Mouse (Mus musculus): ENCODE measurements around the gene Sugp1.
"Not testable (repeated sequence)": the region's sequence is repeated elsewhere in the genome, so short reads cannot be mapped to it uniquely, and the experiment has no call there.

The Sugp1 gene

DNA sequence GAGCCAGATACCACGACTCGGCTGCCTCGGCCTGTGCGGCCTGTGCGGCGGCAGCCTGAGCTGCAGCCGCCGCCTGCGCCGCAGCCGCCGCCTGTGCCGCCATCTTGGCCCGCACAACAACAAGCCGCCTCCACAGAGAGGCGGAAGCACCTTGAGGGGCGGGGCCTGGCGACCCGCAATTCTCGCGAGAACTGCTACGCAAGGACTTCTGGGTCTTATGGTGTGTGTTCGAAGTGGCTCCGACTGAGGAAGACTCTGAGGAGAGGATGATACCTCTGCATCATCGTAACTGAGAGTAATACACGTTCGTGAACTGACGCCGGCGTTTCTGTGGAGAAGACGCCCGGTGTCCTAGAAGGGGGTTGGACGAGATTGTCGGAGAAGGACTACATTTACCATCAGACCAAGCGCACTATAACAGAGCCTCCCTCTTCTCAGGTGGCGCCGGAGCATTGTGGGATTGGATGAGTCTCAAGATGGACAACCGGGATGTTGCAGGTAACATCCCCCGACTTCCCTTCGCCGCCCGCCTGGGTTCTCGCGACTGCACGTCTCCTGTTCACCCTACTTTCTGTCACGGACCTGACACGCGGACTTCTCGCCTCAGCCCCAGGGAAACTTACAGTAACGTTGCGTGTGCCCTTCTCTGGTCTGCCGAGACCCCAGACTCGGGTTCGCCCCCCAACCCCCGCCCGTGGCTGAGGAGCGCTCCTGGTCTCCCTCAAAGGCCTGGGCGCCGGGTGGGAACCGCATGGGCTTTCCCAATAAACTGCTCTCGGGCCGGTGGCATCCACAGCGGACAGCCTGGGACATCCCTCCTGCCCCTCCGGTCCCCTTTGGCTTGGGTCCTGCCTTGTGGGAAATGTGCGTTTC, at the start of gene Sugp1, which contains the start of gene Mau2:
Gene Sugp1, plus strand, starts transcription at position 231 of the 873 bp plus-strand sequence.
Gene Mau2, minus strand, starts transcription at position 152 of the 873 bp plus-strand sequence.
- peak; percentile 95 to 97 for DNase-seq (ENCODE audit: low spot score in 2 of 2)

DNA sequence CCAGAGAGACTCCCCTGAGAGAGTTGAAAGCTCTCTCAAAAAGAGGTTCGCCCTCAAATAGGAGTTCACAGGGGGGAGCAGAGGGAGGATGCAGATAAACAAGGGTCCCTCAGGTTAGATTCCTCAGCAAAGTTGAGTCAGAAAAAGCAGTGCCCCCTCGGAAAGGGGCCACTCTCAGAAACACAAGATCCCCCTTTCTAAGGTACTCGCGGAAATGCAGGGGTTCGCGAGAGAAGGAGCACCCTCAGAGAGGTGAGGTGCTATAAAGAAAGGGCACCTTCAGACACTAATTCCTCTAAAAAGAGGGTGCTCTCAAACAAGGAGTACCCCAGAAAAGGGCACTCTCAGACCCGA, 47.2 kb upstream of the Sugp1 start:
- no peak for DNase-seq (ENCODE audit: low spot score in 2 of 2)

DNA sequence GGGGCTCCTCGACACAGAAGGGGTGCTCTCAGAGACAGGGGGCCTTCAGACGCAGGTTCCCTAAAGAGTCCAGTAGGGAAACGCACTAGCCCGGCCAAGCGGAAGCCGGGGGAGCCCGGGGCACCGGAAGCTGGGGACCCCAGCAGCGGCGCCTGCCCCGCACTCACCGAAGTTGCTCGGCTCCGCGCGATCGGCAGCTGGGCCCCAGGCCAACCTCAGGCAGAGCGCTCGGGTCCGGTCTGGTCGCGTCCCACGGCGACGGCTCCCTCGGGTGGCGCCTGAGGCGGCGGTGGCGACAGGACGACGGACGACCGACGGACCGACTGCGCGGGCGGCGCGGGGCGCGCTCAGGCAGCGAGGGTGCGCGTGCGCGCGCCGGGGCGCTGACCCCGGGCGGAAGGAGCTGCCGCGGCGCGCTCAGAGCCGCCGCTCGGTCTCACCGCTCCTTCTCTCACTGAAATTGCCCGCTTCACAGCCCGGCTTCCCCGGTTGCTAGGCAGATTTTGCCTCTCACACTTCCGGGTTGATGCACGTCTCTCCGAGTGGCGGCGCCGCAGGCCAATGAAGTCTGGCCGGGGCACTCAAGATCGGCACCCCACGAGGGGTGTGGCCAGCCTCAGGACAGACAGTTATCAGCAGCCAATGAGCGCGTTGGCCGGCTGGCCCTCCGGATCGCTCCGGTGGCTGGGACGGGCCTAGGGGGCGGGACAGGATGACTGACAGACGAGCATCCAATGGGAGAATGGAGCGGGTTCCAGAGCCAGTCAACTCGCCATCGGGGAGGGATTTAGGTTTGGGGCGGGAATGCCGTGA, 46.6 kb upstream of the Sugp1 start, which contains the start of gene Gatad2a:
Gene Gatad2a, minus strand, starts transcription at position 609 of the 813 bp plus-strand sequence.
- DNase-seq (ENCODE audit: low spot score in 2 of 2), result peak; percentile 100

DNA sequence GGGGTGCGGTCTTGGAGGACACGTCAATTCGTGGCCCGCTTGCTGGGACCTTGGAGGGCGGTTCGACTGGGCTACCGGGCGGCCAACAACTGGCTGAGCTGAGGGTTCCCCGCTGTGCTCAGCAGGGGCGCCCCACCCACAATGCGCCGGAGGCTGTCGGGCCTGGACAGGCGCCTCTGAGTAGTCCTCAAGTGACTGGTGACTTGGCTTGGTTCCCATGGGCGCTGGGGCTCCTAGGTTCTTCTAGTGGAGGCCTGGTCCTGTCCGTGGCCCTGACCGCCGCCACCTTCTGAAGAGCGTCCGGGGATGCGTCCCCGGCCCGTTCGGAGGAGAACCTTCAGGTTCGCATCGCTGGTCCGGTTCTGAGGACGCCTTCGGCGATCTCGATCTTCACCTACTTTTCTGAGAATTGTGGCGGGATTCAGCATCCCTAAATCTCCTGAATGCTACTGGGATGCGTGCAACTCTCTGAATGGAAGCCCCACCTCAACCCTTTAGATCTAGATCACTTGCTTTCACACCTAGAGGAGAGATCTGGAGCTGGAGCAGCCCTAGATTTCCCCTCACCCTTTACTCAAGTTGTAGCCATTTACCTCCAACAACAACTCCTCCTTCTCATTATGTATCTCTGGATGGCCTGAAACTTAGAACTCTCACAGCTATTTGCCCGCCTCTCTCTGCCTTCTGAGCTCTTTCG, 45.9 kb upstream of the Sugp1 start:
- DNase-seq (ENCODE audit: low spot score in 2 of 2), result no peak

- DNase-seq (ENCODE audit: low spot score in 2 of 2), result no peak
Measured at GRCm38 (mm10) chr8:69998706-69999105, 43.9 kb upstream of the Sugp1 start.

DNA sequence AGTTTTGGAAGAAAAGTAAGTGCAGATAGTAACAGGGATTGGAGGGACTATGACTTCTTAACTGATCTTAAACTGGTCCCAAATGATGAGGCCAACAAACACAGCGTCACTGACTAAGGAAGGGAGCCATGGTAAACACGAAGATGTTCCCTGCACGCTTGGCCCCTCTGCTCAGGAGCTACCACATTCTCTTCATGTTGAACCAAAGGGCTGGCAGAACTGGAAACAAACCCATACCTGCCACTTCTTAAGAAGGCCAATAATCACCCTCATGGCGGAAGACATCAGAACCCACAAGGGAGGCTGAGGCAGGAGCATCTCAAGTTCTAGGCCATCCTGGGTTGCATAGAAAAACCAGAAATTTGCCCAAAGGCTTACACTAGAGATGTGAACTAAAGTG, 43.4 kb upstream of the Sugp1 start:
- DNase-seq (ENCODE audit: low spot score in 2 of 2), result no peak

DNA sequence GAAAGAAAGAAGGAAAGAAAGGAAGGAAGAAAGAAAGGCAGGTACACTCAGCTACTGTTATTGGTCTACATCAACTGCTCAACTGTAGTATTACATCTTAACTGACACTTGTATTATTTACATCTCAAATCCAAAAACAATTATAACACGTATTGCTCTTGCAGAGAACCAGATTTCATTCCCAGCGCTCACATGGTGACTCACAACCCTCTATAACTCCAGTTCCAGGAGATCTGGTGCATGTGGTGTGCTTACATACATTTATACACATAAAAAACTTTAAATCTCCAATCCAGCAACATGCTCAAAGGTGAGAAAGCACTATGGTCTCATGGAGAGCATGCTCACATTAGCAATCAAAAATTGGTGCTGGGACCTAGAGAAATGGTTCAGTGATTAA, 42.4 kb upstream of the Sugp1 start:
- DNase-seq (ENCODE audit: low spot score in 2 of 2), result no peak

DNA sequence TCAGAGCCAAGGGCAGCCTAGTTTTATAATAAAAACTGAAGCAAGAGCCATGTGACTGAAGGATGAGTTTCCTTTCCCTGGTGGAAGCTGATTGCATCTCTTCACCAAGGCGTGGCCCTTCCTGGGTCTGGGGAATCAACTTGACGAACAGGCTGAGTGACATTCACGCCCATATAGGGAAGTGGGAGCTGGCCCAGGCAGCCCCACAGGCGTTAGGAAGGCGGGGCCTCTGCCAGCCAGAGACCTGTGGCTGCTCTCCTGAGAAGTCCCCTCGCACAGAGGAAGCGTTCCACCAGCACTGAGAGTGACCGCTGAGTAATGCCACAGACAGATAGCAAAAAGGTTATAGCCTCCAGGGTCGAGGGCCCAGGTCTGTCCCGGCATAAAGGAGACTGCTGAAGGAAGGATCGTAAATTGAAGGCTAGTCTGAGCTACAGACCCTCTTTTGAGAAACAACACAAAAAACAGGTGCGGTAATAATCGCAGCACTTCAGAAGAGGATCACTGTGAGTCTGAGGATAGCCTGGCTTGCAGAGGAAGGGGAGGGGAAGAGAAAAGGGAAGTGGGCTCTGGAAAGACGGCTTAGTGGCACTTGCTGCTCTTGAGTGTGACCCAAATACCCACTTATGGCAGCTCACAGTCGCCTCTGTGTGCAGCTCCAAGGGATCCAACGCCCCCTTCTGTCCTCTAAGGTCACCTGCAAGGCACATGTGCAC, 41.3 kb upstream of the Sugp1 start:
- peak in 1 of 2 experiments; percentile 72 for DNase-seq (ENCODE audit: low spot score in 2 of 2)

GRCm38 (mm10) chr8:70001892-70002191, 40.8 kb upstream of the Sugp1 start:
- DNase-seq (ENCODE audit: low spot score in 2 of 2), result not testable (repeated sequence)

DNA sequence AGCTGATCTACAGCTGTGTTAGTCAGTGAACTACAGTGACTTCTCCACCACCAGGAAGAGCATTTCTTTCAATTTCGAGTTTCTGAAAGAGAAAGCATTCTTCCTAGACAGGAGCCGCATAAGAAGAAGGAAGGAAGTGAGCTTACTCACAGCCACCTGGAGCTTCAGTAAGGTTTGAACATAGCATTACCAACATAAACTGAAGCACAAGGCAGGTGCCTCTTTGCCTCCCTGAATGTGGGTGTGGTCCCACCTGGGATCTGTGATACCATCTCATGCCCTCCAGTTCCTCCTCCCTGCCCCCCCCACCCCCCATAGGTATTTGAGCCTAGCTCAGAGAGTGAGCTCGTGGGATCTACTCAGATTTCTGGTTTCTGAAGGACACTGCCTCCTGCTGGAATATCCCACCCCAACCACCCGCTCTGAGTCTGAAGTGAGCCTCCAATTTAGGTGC, 39.4 kb upstream of the Sugp1 start:
- DNase-seq (ENCODE audit: low spot score in 2 of 2), result no peak

DNA sequence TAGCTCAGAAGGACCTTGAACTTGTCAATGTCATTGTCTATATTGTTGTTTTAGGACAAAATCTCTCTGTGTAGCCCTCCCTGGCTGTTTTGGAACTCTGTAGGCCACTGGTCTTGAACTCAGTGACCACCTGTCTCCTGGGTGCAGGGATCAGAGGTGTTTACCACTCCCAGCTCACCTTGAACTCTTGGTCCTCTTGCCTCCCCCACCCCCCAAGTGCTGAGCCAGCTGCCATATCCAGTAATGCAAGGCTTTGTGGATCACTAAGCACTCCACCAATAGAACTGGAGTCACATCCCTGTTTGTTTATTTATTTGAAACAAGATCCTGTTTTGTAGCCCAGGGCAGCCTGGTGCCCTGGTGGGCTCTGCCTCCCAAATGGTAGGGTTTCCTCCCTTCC, 38.3 kb upstream of the Sugp1 start:
- no peak for DNase-seq (ENCODE audit: low spot score in 2 of 2)

DNA sequence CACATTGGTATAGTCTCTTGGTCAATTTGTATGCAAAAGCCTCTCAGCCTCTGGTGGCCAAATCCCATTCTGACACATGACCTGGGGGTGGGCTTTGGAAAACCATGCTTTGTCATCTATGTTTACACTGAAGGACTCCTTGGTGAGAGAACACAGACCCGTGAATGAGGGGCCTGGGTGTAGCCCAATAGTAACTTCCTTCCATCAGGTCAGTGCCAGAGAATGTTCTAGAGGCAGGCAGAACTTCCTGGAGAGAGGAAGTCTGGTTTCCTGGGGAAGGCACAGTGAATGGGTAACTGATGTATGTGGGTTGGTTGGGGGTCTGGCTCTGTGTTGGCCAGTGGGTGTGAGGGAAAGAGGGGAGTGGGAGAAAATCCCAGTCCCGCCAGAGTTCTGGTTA, 37.4 kb upstream of the Sugp1 start:
- DNase-seq (ENCODE audit: low spot score in 2 of 2), result no peak

- not testable (repeated sequence) for DNase-seq (ENCODE audit: low spot score in 2 of 2)
Measured at GRCm38 (mm10) chr8:70010796-70011195, 31.8 kb upstream of the Sugp1 start.

GRCm38 (mm10) chr8:70012350-70012749, 30.3 kb upstream of the Sugp1 start:
- no peak for DNase-seq (ENCODE audit: low spot score in 2 of 2)

GRCm38 (mm10) chr8:70012763-70013162, 29.9 kb upstream of the Sugp1 start:
- no peak for DNase-seq (ENCODE audit: low spot score in 2 of 2)

- no peak for DNase-seq (ENCODE audit: low spot score in 2 of 2)
Measured at GRCm38 (mm10) chr8:70015017-70015416, 27.6 kb upstream of the Sugp1 start.

- no peak for DNase-seq (ENCODE audit: low spot score in 2 of 2)
Measured at GRCm38 (mm10) chr8:70023596-70023995, 19.0 kb upstream of the Sugp1 start.

DNA sequence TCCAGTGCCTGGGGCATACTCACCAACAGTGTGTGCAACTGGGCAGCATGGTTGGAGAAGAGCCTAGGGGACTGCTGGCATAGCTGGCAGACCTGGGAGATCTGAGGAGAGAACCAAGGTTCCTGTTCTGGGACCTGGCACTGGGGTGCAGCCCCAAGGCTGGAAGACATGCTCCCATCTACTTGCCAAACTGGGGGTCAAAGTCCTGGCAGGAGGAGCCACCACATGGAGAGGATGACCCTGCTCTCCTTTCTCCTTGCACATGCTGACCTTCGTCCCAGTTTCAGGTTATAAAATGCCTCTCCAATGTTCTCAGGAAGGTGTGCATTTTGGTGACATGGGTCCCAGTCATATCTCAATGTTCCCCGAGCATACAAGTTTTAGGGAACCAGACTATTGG, 16.5 kb upstream of the Sugp1 start:
- DNase-seq (ENCODE audit: low spot score in 2 of 2), result no peak

GRCm38 (mm10) chr8:70030255-70030654, 12.4 kb upstream of the Sugp1 start:
- no peak for DNase-seq (ENCODE audit: low spot score in 2 of 2)

- no peak for DNase-seq (ENCODE audit: low spot score in 2 of 2)
Measured at GRCm38 (mm10) chr8:70037994-70038393, 4.6 kb upstream of the Sugp1 start.

DNA sequence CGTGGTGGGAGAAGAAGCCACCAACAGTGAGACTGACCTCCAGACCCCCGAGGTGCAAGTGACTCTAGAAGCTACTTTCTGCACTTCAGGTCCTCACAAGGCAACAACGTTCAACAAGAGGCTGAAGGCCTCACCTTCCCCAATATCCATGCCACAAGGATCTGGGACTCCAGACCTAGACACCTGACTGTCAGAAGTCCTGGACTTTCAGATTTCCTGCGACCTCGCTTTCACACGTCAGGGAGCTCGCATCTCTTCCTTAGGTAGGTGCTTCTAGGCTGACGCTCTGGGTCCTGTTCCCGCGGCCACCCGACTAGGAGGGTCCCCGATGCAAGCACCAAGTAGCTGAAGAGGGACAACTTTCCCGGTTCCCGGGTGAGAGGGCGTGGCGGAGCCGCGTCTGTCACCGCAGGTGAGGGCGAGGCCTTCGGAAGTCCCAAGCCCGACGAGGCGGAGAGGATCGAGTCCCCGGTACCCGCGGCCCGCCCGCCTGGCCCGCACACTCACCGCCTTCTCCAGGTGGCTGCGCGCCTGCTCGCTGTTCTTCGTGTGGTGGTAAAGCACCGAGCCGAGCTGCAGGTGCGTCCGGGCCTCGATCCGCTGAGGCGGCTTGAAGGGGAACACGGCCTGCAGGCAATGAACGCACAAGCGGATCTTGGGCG, 597 bp upstream of the Sugp1 start:
- peak in 1 of 2 experiments; percentile 45 for DNase-seq (ENCODE audit: low spot score in 2 of 2)
